Mouse (Mus musculus): ENCODE measurements around the gene Map2k1. TPM values are rescaled to one million over a fixed set of nuclear protein-coding genes. Genes with fewer than 3 reads are reported as not detected.
A peak's percentile ranks its signal among the peaks of the same experiment; 100 is the strongest.
"Not testable (repeated sequence)": the region's sequence is repeated elsewhere in the genome, so short reads cannot be mapped to it uniquely, and the experiment has no call there.

The Map2k1 gene
- polyA plus RNA-seq, 1 experiment from 2014 or later = 100 TPM

- Histone ChIP-seq H3K36me3 (ENCODE audit: control insufficient read depth, insufficient read depth, low read length) (peaks cover 30% of the 10 kb centered on the region), H3K9ac (ENCODE audit: low read depth, low read length) (peak overlapping the region; percentile 98), H3K9me3 (replicated peaks; ENCODE audit: control insufficient read depth, low read length) (no peaks in the 10 kb centered on the region), H3K4me1 (ENCODE audit: control insufficient read depth, insufficient read depth, low read length) (peaks cover 6% of the 10 kb centered on the region; the same call in 1 of the 2 replicates), H3K27me3 (ENCODE audit: control insufficient read depth, insufficient read depth, low read length) (no peaks in the 10 kb centered on the region), H3K4me3 (ENCODE audit: low read depth, low read length) (peak overlapping the region; percentile 93), H3K4me2 (peak overlapping the region; percentile 81), H3K27ac (ENCODE audit: low read depth, low read length) (no peak overlapping the region)
- ATAC-seq (replicated peaks; ENCODE audit: insufficient number of reproducible peaks, low FRiP score, low TSS enrichment) = no peak
These were observed 79.1 kb downstream of the Map2k1 start for GRCm38 (mm10) chr9:64174341-64174740.

- peak overlapping the region; percentile 98 for H3K9ac ChIP-seq (ENCODE audit: low read depth, low read length)
- peaks cover 30% of the 10 kb centered on the region for H3K36me3 ChIP-seq (ENCODE audit: control insufficient read depth, insufficient read depth, low read length)
- no peaks in the 10 kb centered on the region for H3K9me3 ChIP-seq (replicated peaks; ENCODE audit: control insufficient read depth, low read length)
- under 1% methylated on average over 16 of the region's 16 CpGs for WGBS (ENCODE audit: insufficient replicate concordance)
- H3K4me2 ChIP-seq = peak overlapping the region; percentile 81
- H3K4me1 ChIP-seq (ENCODE audit: control insufficient read depth, insufficient read depth, low read length) = peaks cover 6% of the 10 kb centered on the region; the same call in 1 of the 2 replicates
- ATAC-seq (replicated peaks; ENCODE audit: insufficient number of reproducible peaks, low FRiP score, low TSS enrichment) = 0 out of 2 replicates have a peak, but pooled peaks have one; percentile 7
- peak overlapping the region; percentile 93 for H3K4me3 ChIP-seq (ENCODE audit: low read depth, low read length)
- no peaks in the 10 kb centered on the region for H3K27me3 ChIP-seq (ENCODE audit: control insufficient read depth, insufficient read depth, low read length)
- H3K27ac ChIP-seq (ENCODE audit: low read depth, low read length) = peak overlapping the region; percentile 90
These were observed 79.7 kb downstream of the Map2k1 start for GRCm38 (mm10) chr9:64173666-64174220.

- Histone ChIP-seq H3K36me3 (ENCODE audit: control insufficient read depth, insufficient read depth, low read length) (peaks cover 26% of the 10 kb centered on the region), H3K27ac (ENCODE audit: low read depth, low read length) (peak within 1 kb of the TSS; percentile 90), H3K4me2 (peak within 1 kb of the TSS; percentile 81), H3K4me3 (ENCODE audit: low read depth, low read length) (peak within 1 kb of the TSS; percentile 93), H3K9me3 (replicated peaks; ENCODE audit: control insufficient read depth, low read length) (no peaks in the 10 kb centered on the region), H3K4me1 (ENCODE audit: control insufficient read depth, insufficient read depth, low read length) (peaks cover 6% of the 10 kb centered on the region; the same call in 1 of the 2 replicates), H3K9ac (ENCODE audit: low read depth, low read length) (peak within 1 kb of the TSS; percentile 98), H3K27me3 (ENCODE audit: control insufficient read depth, insufficient read depth, low read length) (no peaks in the 10 kb centered on the region)
- peak; percentile 76 for ATAC-seq (replicated peaks; ENCODE audit: insufficient number of reproducible peaks, low FRiP score, low TSS enrichment)
- under 1% methylated on average over 42 of the region's 42 CpGs for WGBS (ENCODE audit: insufficient replicate concordance)
These were observed 80.4 kb downstream of the Map2k1 start, which contains the start of the genes Zwilch and Rpl4 for GRCm38 (mm10) chr9:64172816-64173665. Gene Zwilch, minus strand, starts transcription at chr9:64173104. Gene Rpl4, plus strand, starts transcription at chr9:64173375.

- 2% methylated on average over 18 of the region's 18 CpGs for WGBS (ENCODE audit: insufficient replicate concordance)
- Histone ChIP-seq H3K4me2 (peak overlapping the region; percentile 81), H3K27me3 (ENCODE audit: control insufficient read depth, insufficient read depth, low read length) (no peaks in the 10 kb centered on the region), H3K36me3 (ENCODE audit: control insufficient read depth, insufficient read depth, low read length) (peaks cover 22% of the 10 kb centered on the region), H3K9ac (ENCODE audit: low read depth, low read length) (peak overlapping the region; percentile 98), H3K4me3 (ENCODE audit: low read depth, low read length) (peak overlapping the region; percentile 93), H3K9me3 (replicated peaks; ENCODE audit: control insufficient read depth, low read length) (no peaks in the 10 kb centered on the region), H3K27ac (ENCODE audit: low read depth, low read length) (peak overlapping the region; percentile 90), H3K4me1 (ENCODE audit: control insufficient read depth, insufficient read depth, low read length) (peaks cover 6% of the 10 kb centered on the region; the same call in 1 of the 2 replicates)
- ATAC-seq (replicated peaks; ENCODE audit: insufficient number of reproducible peaks, low FRiP score, low TSS enrichment) = no peak
These were observed 81.2 kb downstream of the Map2k1 start for GRCm38 (mm10) chr9:64172145-64172815.

GRCm38 (mm10) chr9:64169967-64170366 is 83.5 kb downstream of the Map2k1 start:
- H3K4me1 ChIP-seq (ENCODE audit: control insufficient read depth, insufficient read depth, low read length); H3K27me3 ChIP-seq (ENCODE audit: control insufficient read depth, insufficient read depth, low read length); H3K9me3 ChIP-seq (replicated peaks; ENCODE audit: control insufficient read depth, low read length); H3K36me3 ChIP-seq (ENCODE audit: control insufficient read depth, insufficient read depth, low read length); H3K4me2 ChIP-seq; H3K9ac ChIP-seq (ENCODE audit: low read depth, low read length); H3K4me3 ChIP-seq (ENCODE audit: low read depth, low read length); ATAC-seq (replicated peaks; ENCODE audit: insufficient number of reproducible peaks, low FRiP score, low TSS enrichment); H3K27ac ChIP-seq (ENCODE audit: low read depth, low read length): not testable (repeated sequence)
- 87% methylated on average over 3 of the region's 3 CpGs for WGBS (ENCODE audit: insufficient replicate concordance)

GRCm38 (mm10) chr9:64160471-64160870 is 93.0 kb downstream of the Map2k1 start:
- no peak for ATAC-seq (replicated peaks; ENCODE audit: insufficient number of reproducible peaks, low FRiP score, low TSS enrichment)
- WGBS (ENCODE audit: insufficient replicate concordance) = 89% methylated on average over 5 of the region's 5 CpGs
- H3K36me3 ChIP-seq (ENCODE audit: control insufficient read depth, insufficient read depth, low read length) = peaks cover 14% of the 10 kb centered on the region
- no peak overlapping the region for H3K27ac ChIP-seq (ENCODE audit: low read depth, low read length)
- H3K9me3 ChIP-seq (replicated peaks; ENCODE audit: control insufficient read depth, low read length) = no peaks in the 10 kb centered on the region
- H3K27me3 ChIP-seq (ENCODE audit: control insufficient read depth, insufficient read depth, low read length) = no peaks in the 10 kb centered on the region
- H3K4me3 ChIP-seq (ENCODE audit: low read depth, low read length) = no peak overlapping the region
- no peaks in the 10 kb centered on the region for H3K4me1 ChIP-seq (ENCODE audit: control insufficient read depth, insufficient read depth, low read length)
- H3K9ac ChIP-seq (ENCODE audit: low read depth, low read length) = no peak overlapping the region
- no peak overlapping the region for H3K4me2 ChIP-seq

GRCm38 (mm10) chr9:64156641-64157040 is 96.8 kb downstream of the Map2k1 start:
- H3K4me3 ChIP-seq (ENCODE audit: low read depth, low read length) = no peak overlapping the region
- H3K4me1 ChIP-seq (ENCODE audit: control insufficient read depth, insufficient read depth, low read length) = no peaks in the 10 kb centered on the region
- 82% methylated on average over 1 of the region's 1 CpGs for WGBS (ENCODE audit: insufficient replicate concordance)
- H3K27ac ChIP-seq (ENCODE audit: low read depth, low read length) = no peak overlapping the region
- peaks cover 17% of the 10 kb centered on the region for H3K36me3 ChIP-seq (ENCODE audit: control insufficient read depth, insufficient read depth, low read length)
- no peak overlapping the region for H3K4me2 ChIP-seq
- no peaks in the 10 kb centered on the region for H3K9me3 ChIP-seq (replicated peaks; ENCODE audit: control insufficient read depth, low read length)
- ATAC-seq (replicated peaks; ENCODE audit: insufficient number of reproducible peaks, low FRiP score, low TSS enrichment) = no peak
- H3K27me3 ChIP-seq (ENCODE audit: control insufficient read depth, insufficient read depth, low read length) = no peaks in the 10 kb centered on the region
- H3K9ac ChIP-seq (ENCODE audit: low read depth, low read length) = no peak overlapping the region

- Histone ChIP-seq H3K27me3 (ENCODE audit: control insufficient read depth, insufficient read depth, low read length) (no peaks in the 10 kb centered on the region), H3K4me1 (ENCODE audit: control insufficient read depth, insufficient read depth, low read length) (no peaks in the 10 kb centered on the region), H3K9ac (ENCODE audit: low read depth, low read length) (no peak overlapping the region), H3K27ac (ENCODE audit: low read depth, low read length) (no peak overlapping the region), H3K9me3 (replicated peaks; ENCODE audit: control insufficient read depth, low read length) (no peaks in the 10 kb centered on the region), H3K36me3 (ENCODE audit: control insufficient read depth, insufficient read depth, low read length) (no peaks in the 10 kb centered on the region; the same call in 1 of the 2 replicates), H3K4me3 (ENCODE audit: low read depth, low read length) (no peak overlapping the region), H3K4me2 (no peak overlapping the region)
- WGBS (ENCODE audit: insufficient replicate concordance) = 90% methylated on average over 9 of the region's 9 CpGs
- no peak for ATAC-seq (replicated peaks; ENCODE audit: insufficient number of reproducible peaks, low FRiP score, low TSS enrichment)
These were observed 113.6 kb downstream of the Map2k1 start for GRCm38 (mm10) chr9:64139879-64140278.
